Mouse (Mus musculus) lung, postnatal 36 days (tissue): ENCODE data around the gene Nxph1.

Experiments used
- DNase-seq: peaks from one replicate; pipeline ENCODE4 v3.0.0; 2022; ENCODE audit warnings: mixed read lengths

The Nxph1 gene

GRCm38 (mm10) chr6:8970576-8970975 is 22.3 kb downstream of the Nxph1 start:
- no peak for DNase-seq

- DNase-seq: no peak
These were observed 31.1 kb downstream of the Nxph1 start for GRCm38 (mm10) chr6:8979237-8979871.

GRCm38 (mm10) chr6:8996301-8996943 is 48.2 kb downstream of the Nxph1 start:
- DNase-seq: peak; percentile 29

GRCm38 (mm10) chr6:8997326-8997725 is 49.1 kb downstream of the Nxph1 start:
- no peak for DNase-seq

- no peak for DNase-seq
These were observed 54.5 kb downstream of the Nxph1 start for GRCm38 (mm10) chr6:9002686-9003085.

- no peak for DNase-seq
These were observed 78.4 kb downstream of the Nxph1 start for GRCm38 (mm10) chr6:9026631-9027030.

GRCm38 (mm10) chr6:9027146-9027545 is 78.9 kb downstream of the Nxph1 start:
- no peak for DNase-seq

- no peak for DNase-seq
These were observed 80.3 kb downstream of the Nxph1 start for GRCm38 (mm10) chr6:9028501-9028900.

GRCm38 (mm10) chr6:9039286-9039685 is 91.1 kb downstream of the Nxph1 start:
- DNase-seq: no peak

GRCm38 (mm10) chr6:9040991-9041390 is 92.8 kb downstream of the Nxph1 start:
- DNase-seq: peak; percentile 1

- DNase-seq: no peak
These were observed 94.2 kb downstream of the Nxph1 start for GRCm38 (mm10) chr6:9042391-9042790.

- no peak for DNase-seq
These were observed 98.6 kb downstream of the Nxph1 start for GRCm38 (mm10) chr6:9046815-9047214.

- no peak for DNase-seq
These were observed 113.3 kb downstream of the Nxph1 start for GRCm38 (mm10) chr6:9061261-9062105.

- DNase-seq: no peak
These were observed 118.2 kb downstream of the Nxph1 start for GRCm38 (mm10) chr6:9066435-9066834.

GRCm38 (mm10) chr6:9069913-9070312 is 121.7 kb downstream of the Nxph1 start:
- no peak for DNase-seq

- no peak for DNase-seq
These were observed 128.2 kb downstream of the Nxph1 start for GRCm38 (mm10) chr6:9076463-9076862.

GRCm38 (mm10) chr6:9077793-9078689 is 129.8 kb downstream of the Nxph1 start:
- DNase-seq: peak; percentile 4

- DNase-seq: no peak
These were observed 135.6 kb downstream of the Nxph1 start for GRCm38 (mm10) chr6:9083851-9084250.

GRCm38 (mm10) chr6:9097345-9097744 is 149.1 kb downstream of the Nxph1 start:
- no peak for DNase-seq

- DNase-seq: no peak
These were observed 159.1 kb downstream of the Nxph1 start for GRCm38 (mm10) chr6:9107366-9107765.

- DNase-seq: no peak
These were observed 170.9 kb downstream of the Nxph1 start for GRCm38 (mm10) chr6:9119136-9119535.

- DNase-seq: no peak
These were observed 176.2 kb downstream of the Nxph1 start for GRCm38 (mm10) chr6:9124321-9124914.
